Mouse (Mus musculus) Patski (cell line): ENCODE data around the gene A030005K14Rik. TPM values are rescaled to one million over a fixed set of nuclear protein-coding genes. Genes with fewer than 3 reads are reported as not detected.

ENCODE experiments used
- ATAC-seq: fragments of 100-300 bp; one replicate; pipeline ENCODE4 v1.8.0; 2021
- CTCF ChIA-PET: fragments of 350-600 bp; sonication (Branson Sonifier 250); formaldehyde crosslinking; loops from one replicate; lab custom pipeline; 2022; ENCODE audit warnings: inconsistent platforms; lab: Charles Lee
- POLR2A ChIA-PET: fragments of 350-600 bp; sonication (Branson Sonifier 250); formaldehyde crosslinking; loops from one replicate; lab custom pipeline; 2022; ENCODE audit warnings: antibody characterized with exemption, inconsistent platforms; lab: Charles Lee
- DNase-seq: peaks from one replicate; pipeline ENCODE4 v3.0.0-alpha.2; 2011; ENCODE audit warnings: low read depth, low spot score
- H3K27me3 ChIP-seq: fragments of 371-371 bp; one replicate; pipeline ENCODE4 v1.5.1; 2021
- CTCF ChIP-seq: fragments of 100-300 bp; IDR thresholded peaks from one replicate; pipeline ENCODE4 v1.5.1; 2021
- in situ Hi-C: fragments of 300-500 bp; cut with MboI; formaldehyde crosslinking; loops from 3 replicates; pipeline ENCODE4 v1.11.1; 2018; ENCODE audit warnings: low pct_unique_long_range_greater_than_20kb, mixed read lengths
- polyA plus RNA-seq: library from polyadenylated mRNA; unstranded; gene quantifications from one replicate; pipeline ENCODE4 v1.2.3, GENCODE M21; 2021

A030005K14Rik gene
- polyA plus RNA-seq, 1 experiment from 2014 or later = not detected

- in situ Hi-C loops = no loop called here
- DNase-seq (no peak), ATAC-seq (no peak)
- peaks cover 15% of the 10 kb centered on the region for H3K27me3 ChIP-seq
- CTCF ChIA-PET = no interaction called here
- no peak for TF ChIP-seq CTCF
- POLR2A ChIA-PET = no interaction called here
Observed at GRCm38 (mm10) chr1:83038109-83038672, 21.0 kb downstream of the A030005K14Rik start, which contains the start of gene Slc19a3. Slc19a3 (minus strand) TSS chr1:83038448.

GRCm38 (mm10) chr1:83036892-83037667 lies 22.1 kb downstream of the A030005K14Rik start:
- ChIA-PET POLR2A (interaction anchor here (0.6 kb wide), 1 partner anchor 1097 kb away, joined by 3 read pairs; no protein-coding TSS in a partner anchor), CTCF (interaction anchor here (1.4 kb wide), 1 partner anchor 39 kb away, joined by 3 read pairs; no protein-coding TSS in a partner anchor)
- in situ Hi-C loops = no loop called here
- ATAC-seq (no peak), DNase-seq (no peak)
- no peak for TF ChIP-seq CTCF
- H3K27me3 ChIP-seq = peaks cover 15% of the 10 kb centered on the region

DNA sequence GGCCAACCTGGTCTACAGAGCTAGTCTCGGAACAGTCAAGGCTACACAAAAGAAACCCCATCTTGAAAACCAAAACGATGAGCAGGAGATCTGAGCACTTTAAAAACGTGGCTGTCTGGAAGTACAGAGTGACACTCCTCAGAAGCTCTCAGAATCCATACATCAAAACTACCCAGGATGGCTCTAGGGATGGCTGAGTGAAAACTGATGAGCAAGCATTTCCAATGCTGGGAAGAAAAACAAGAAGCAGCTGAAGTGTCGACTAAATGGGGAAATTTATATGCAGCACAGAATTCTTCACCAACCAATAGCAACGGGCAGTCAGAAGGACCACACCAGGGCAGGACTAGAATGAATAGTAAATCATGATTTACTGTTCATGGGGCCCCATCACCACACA lies 24.7 kb downstream of the A030005K14Rik start:
- POLR2A ChIA-PET = no interaction called here
- in situ Hi-C loops = no loop called here

GRCm38 (mm10) chr1:83032508-83032907 lies 26.7 kb downstream of the A030005K14Rik start:
- TF ChIP-seq CTCF = no peak
- in situ Hi-C loops = no loop called here

More for the DNA sequence above, 24.7 kb downstream of the A030005K14Rik start:
- no peak for DNase-seq
- CTCF ChIA-PET = no interaction called here
- no peak for TF ChIP-seq CTCF
- H3K27me3 ChIP-seq = peaks cover 8% of the 10 kb centered on the region
- ATAC-seq = no peak

GRCm38 (mm10) chr1:83031950-83032349 lies 27.2 kb downstream of the A030005K14Rik start:
- in situ Hi-C loops = no loop called here
- H3K27me3 ChIP-seq = no peaks in the 10 kb centered on the region
- no peak for TF ChIP-seq CTCF
- ATAC-seq = no peak
- ChIA-PET POLR2A (no interaction called here), CTCF (no interaction called here)
- no peak for DNase-seq

More at GRCm38 (mm10) chr1:83032508-83032907, 26.7 kb downstream of the A030005K14Rik start:
- ChIA-PET CTCF (no interaction called here), POLR2A (no interaction called here)
- no peak for DNase-seq
- H3K27me3 ChIP-seq = no peaks in the 10 kb centered on the region
- no peak for ATAC-seq

GRCm38 (mm10) chr1:83016556-83016955 lies 42.6 kb downstream of the A030005K14Rik start:
- ChIA-PET POLR2A (no interaction called here), CTCF (interaction anchor here (1.2 kb wide), 1 partner anchor 28 kb away, joined by 3 read pairs; no protein-coding TSS in a partner anchor)
- H3K27me3 ChIP-seq = peaks cover 7% of the 10 kb centered on the region
- in situ Hi-C loops = no loop called here
- no peak for TF ChIP-seq CTCF
- ATAC-seq (no peak), DNase-seq (no peak)

DNA sequence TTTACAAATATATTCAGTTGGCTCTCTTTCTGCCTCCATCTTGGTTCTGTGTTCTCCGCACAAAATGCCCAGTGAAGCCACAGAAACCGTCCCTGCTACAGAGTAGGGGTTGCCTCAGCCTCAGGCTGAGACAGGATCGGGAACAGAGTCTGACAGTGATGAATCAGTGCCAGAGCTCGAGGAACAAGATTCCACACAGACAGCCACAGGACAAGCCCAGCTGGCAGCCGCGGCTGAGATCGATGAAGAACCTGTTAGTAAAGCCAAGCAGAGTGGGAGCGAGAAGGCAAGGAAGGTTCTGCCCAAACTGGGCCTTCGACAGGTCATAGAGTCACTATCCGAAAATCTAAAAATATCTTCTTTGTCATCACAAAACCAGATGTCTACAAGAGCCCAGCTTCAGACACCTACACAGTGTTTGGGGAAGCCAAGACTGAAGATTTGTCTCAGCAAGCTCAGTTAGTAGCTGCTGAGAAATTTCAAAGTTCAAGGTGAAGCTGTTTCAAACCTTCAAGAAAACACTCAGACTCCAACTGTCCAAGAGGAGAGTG lies 43.8 kb downstream of the A030005K14Rik start:
- TF ChIP-seq CTCF = no peak
- in situ Hi-C loops = no loop called here
- POLR2A ChIA-PET = no interaction called here

DNA sequence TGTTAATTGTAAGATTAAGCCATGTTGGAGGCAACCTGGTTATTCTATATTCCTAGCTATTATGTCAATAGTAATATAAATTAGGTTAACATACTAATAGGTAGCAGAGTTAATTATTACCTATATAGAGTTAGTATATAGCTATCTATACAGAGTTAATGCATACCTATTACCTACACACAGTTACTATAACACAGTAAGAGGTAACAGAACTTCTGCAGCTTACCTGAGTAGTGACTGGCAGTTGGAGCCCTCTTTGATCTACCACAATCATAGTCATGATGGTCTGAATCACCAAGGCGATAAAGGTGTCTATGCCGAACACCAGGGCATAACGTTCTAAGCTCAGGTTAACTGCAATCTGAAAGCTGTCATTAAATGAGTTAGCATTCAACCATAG lies 44.7 kb downstream of the A030005K14Rik start:
- peaks cover 7% of the 10 kb centered on the region for H3K27me3 ChIP-seq
- no peak for ATAC-seq
- in situ Hi-C loops = no loop called here
- ChIA-PET CTCF (no interaction called here), POLR2A (no interaction called here)
- no peak for TF ChIP-seq CTCF
- no peak for DNase-seq

More for the DNA sequence above, 43.8 kb downstream of the A030005K14Rik start:
- CTCF ChIA-PET = no interaction called here
- peaks cover 7% of the 10 kb centered on the region for H3K27me3 ChIP-seq
- DNase-seq = no peak
- no peak for ATAC-seq

Other genes starting within 250 kb of the A030005K14Rik start
- gene Agfg1, start 219.9 kb downstream of the A030005K14Rik start, polyA plus RNA-seq = 58.7 TPM
- not detected for gene A030005L19Rik, start 146.1 kb downstream of the A030005K14Rik start, polyA plus RNA-seq
- not detected for gene A030014E15Rik, start 134.5 kb downstream of the A030005K14Rik start, polyA plus RNA-seq
- not detected for gene Gm6217, start 128.0 kb downstream of the A030005K14Rik start, polyA plus RNA-seq
- gene A030003K21Rik, start 116.0 kb downstream of the A030005K14Rik start, polyA plus RNA-seq = not detected
- not detected for gene Gm7544, start 103.4 kb downstream of the A030005K14Rik start, polyA plus RNA-seq
- not detected for gene Gm47955, start 99.1 kb downstream of the A030005K14Rik start, polyA plus RNA-seq
- not detected for gene Gm47959, start 58.8 kb downstream of the A030005K14Rik start, polyA plus RNA-seq
- 0.05 TPM for gene Slc19a3, start 20.9 kb downstream of the A030005K14Rik start, polyA plus RNA-seq
- not detected for gene Krtap28-10, start 16.9 kb downstream of the A030005K14Rik start, polyA plus RNA-seq
- gene Gm47969, start 14.4 kb downstream of the A030005K14Rik start, polyA plus RNA-seq = not detected
- not detected for gene Krtap28-13, start 1.6 kb upstream of the A030005K14Rik start, polyA plus RNA-seq
- 2.6 TPM for gene Ccl20, start 57.4 kb upstream of the A030005K14Rik start, polyA plus RNA-seq
- 0.27 TPM for gene Daw1, start 100.4 kb upstream of the A030005K14Rik start, polyA plus RNA-seq